Comparison of ENCODE assay signal across 9 mouse cellular contexts in the genomic region with DNA sequence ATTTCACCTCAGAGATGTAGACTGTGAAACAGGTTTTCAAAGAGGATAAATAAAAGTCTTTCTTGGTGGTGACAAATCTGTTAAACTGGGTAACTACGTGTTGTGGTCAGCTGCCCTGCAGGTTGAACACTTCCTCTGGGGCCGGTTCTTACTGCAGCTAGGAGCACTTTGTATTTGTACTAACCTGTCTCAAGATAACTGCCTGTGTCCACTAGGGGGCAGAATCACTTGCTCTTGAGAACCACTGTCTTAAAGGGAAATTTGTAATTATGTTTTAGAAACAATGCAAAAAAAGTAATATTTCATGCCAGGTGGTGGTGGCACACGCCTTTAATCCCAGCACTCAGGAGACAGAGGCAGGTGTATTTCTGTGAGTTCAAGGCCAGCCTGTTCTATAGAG. TPM values are rescaled to one million over a fixed set of nuclear protein-coding genes. Genes with fewer than 3 reads are reported as not detected.
DNase-seq lines count a peak whose midpoint lies in the region; ATAC-seq and TF ChIP-seq lines count a peak whose summit lies in the region.
"Had no signal": no experiment of that assay in that cellular context is flagged by ENCODE, and none has a peak within 500 bp of the region (broad histone marks: within the 10 kb centered on the region; RNA-seq: fewer than 3 reads in every experiment).

No protein-coding gene starts in this region.

- 41% methylated on average over 3 of the region's 3 CpGs for WGBS in cerebellum, adult 2 months
- 30% methylated on average over 3 of the region's 3 CpGs for WGBS in lung, embryonic 14.5 days

- no peak overlapping the region for H3K27ac ChIP-seq in cerebellum, adult 2 months (ENCODE audit: insufficient read depth, low read length)
- H3K27ac ChIP-seq in lung, embryonic 14.5 days (ENCODE audit: low read depth): no peak overlapping the region
- H3K27ac ChIP-seq: hindbrain, embryonic 15.5 days had no signal

- H3K4me1 ChIP-seq in cerebellum, adult 2 months (ENCODE audit: control insufficient read depth, insufficient read depth, low read length): no peaks in the 10 kb centered on the region
- H3K4me1 ChIP-seq in lung, embryonic 14.5 days (ENCODE audit: insufficient read depth): no peaks in the 10 kb centered on the region
- H3K4me1 ChIP-seq: hindbrain, embryonic 15.5 days had no signal

- TF ChIP-seq CTCF in cerebellum, adult 2 months (IDR thresholded peaks at IDR 0.05; ENCODE audit: borderline replicate concordance, insufficient read depth, low read depth, low read length): no peak; the same call in 1 of the 2 replicates
- peak; percentile 73 for TF ChIP-seq CTCF in lung, embryonic 14.5 days (IDR thresholded peaks at IDR 0.05; ENCODE audit: low read depth)

- no peak overlapping the region for H3K4me3 ChIP-seq in cerebellum, adult 2 months (replicated peaks; ENCODE audit: insufficient read depth, low read depth, low read length)
- H3K4me3 ChIP-seq in lung, embryonic 14.5 days (ENCODE audit: low read depth, low read length): no peak overlapping the region
- H3K4me3 ChIP-seq: hindbrain, embryonic 15.5 days had no signal

- no peak for TF ChIP-seq POLR2A in cerebellum, adult 2 months (IDR thresholded peaks at IDR 0.05; ENCODE audit: borderline replicate concordance, insufficient read depth, low read length)

- H3K36me3 ChIP-seq in lung, embryonic 14.5 days (ENCODE audit: insufficient read depth): peaks cover 71% of the 10 kb centered on the region
- H3K36me3 ChIP-seq: hindbrain, embryonic 15.5 days had no signal

- H3K9ac ChIP-seq in lung, embryonic 14.5 days: no peak overlapping the region
- H3K9ac ChIP-seq: hindbrain, embryonic 15.5 days had no signal

- ATAC-seq in hematopoietic stem cell, adult 5-6 weeks (replicated peaks in 1 of 2; ENCODE audit: insufficient read depth in 1 of 2, low FRiP score in 2 of 2, low TSS enrichment in 1 of 2, low read depth in 1 of 2, poor library complexity in 2 of 2, severe bottlenecking in 2 of 2): peak; percentile 59 to 81; a peak in 3 of 4 replicates
- no peak for ATAC-seq in lung, embryonic 14.5 days (ENCODE audit: insufficient read depth)

- no peaks in the 10 kb centered on the region for H3K27me3 ChIP-seq in cerebellum, adult 2 months (ENCODE audit: control insufficient read depth, insufficient read depth, low read length)
- no peaks in the 10 kb centered on the region for H3K27me3 ChIP-seq in lung, embryonic 14.5 days (ENCODE audit: insufficient read depth, low read length)
- H3K27me3 ChIP-seq: hindbrain, embryonic 15.5 days had no signal

- H3K4me2 ChIP-seq in lung, embryonic 14.5 days: no peak overlapping the region
- H3K4me2 ChIP-seq: hindbrain, embryonic 15.5 days had no signal

- no peaks in the 10 kb centered on the region for H3K9me3 ChIP-seq in lung, embryonic 14.5 days (ENCODE audit: low read depth, low read length)
- H3K9me3 ChIP-seq: hindbrain, embryonic 15.5 days had no signal

- peak; percentile 13 to 20 for DNase-seq in cerebellum, adult 2 months
- no peak for DNase-seq in cerebellum, adult 11-12 months
- DNase-seq in right cerebral cortex, adult 18-20 months: peak; percentile 24
- DNase-seq in right cerebral cortex, postnatal 36 days (ENCODE audit: low spot score in 2 of 2): no peak
- peak; percentile 38 for DNase-seq in cerebellum, adult 9-10 months
- DNase-seq in lung, embryonic 14.5 days: peak; percentile 87
- DNase-seq in spleen, postnatal 36 days (ENCODE audit: low spot score in 2 of 2): peak; percentile 72 to 81

RNA-seq across cellular contexts. Expression of a gene that starts 15.0 kb away (rescaled TPM):
- polyA plus RNA-seq in cerebellum, adult 2 months (2012; rRNA removed): 1.7 and 1.9 TPM in 2 replicates
- 61.1 and 65.7 TPM in 2 replicates for total RNA-seq in hematopoietic stem cell, adult 5-6 weeks (2017)
- 27.6 and 28.1 TPM in 2 replicates for polyA plus RNA-seq in lung, embryonic 14.5 days (2014; fragmentation: Nextera tagmentation; extraction: Ambion mirVana)

RNA-seq across cellular contexts. Expression of a gene that starts 43.4 kb away (rescaled TPM):
- 0.46 and 0.49 TPM in 2 replicates for polyA plus RNA-seq in cerebellum, adult 2 months (2012; rRNA removed)
- 133 and 160 TPM in 2 replicates for total RNA-seq in hematopoietic stem cell, adult 5-6 weeks (2017)
- polyA plus RNA-seq in lung, embryonic 14.5 days (2014; fragmentation: Nextera tagmentation; extraction: Ambion mirVana): 87.4 and 87.5 TPM in 2 replicates

Comparison
In these comparisons a context has a peak if more than half of its experiments do, and no peak if none do; other contexts are left out.
1. DNase-seq: peak in cerebellum, adult 2 months (2 of 2), right cerebral cortex, adult 18-20 months (single experiment), cerebellum, adult 9-10 months (single experiment), lung, embryonic 14.5 days (single experiment) and spleen, postnatal 36 days (2 of 2); none in cerebellum, adult 11-12 months (single experiment) and right cerebral cortex, postnatal 36 days (0 of 2).
2. RNA of a gene that starts 43.4 kb away (polyA plus RNA-seq): 87.4 to 87.5 TPM in lung, embryonic 14.5 days; 0.46 to 0.49 TPM in cerebellum, adult 2 months; every median in the first group is over 10 times any median in the second.